Mouse (Mus musculus): ENCODE measurements around the gene Wsb2.

DNA sequence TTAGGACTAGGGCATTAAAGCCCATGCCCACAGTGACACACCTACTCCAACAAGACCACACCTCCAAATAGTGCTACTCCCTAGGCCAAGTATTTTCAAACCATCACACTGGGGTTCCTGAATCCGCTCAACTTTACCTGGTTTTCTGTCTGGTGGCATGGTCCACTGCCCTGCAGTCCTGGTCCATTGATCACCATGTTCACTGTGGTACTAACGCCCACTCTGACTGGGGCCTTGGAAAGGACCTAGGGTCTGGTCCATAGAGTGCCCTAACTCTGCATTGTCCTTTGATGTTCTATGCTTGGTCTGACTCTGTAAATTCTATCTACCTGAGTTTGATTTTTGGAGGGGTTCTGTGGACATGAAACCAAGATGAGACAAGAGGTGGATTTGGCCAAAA, 9.3 kb upstream of the Wsb2 start:
- no peak for TF ChIP-seq GATA1 (IDR thresholded peaks at IDR 0.05; ENCODE audit: low read length)
- TF ChIP-seq TAL1 (IDR thresholded peaks at IDR 0.05; ENCODE audit: low read length), result no peak

Measured in erythroblast, embryonic 14.5 days (primary cell).